Mouse (Mus musculus): Measurements from ENCODE around the gene Fahd2a.

GRCm38 (mm10) chr2:127444055-127444789 lies at the start of gene Fahd2a:
- no peak for TF ChIP-seq POLR2A (IDR thresholded peaks at IDR 0.05; ENCODE audit: low read depth, low read length)
- TF ChIP-seq CTCF (IDR thresholded peaks at IDR 0.05; ENCODE audit: extremely low read depth, insufficient read length, insufficient replicate concordance, low read depth, low read length) = no peak
